Mouse (Mus musculus) cerebellum, adult 8-10 months (tissue): ENCODE results near the gene Olfr631.
"Not testable (repeated sequence)": the region's sequence is repeated elsewhere in the genome, so short reads cannot be mapped to it uniquely, and the experiment has no call there.

ENCODE experiments used
- DNase-seq: peaks from one replicate; pipeline ENCODE4 v3.0.0; 2022

The Olfr631 gene

GRCm38 (mm10) chr7:103928525-103928924, at the start of gene Olfr631:
Gene Olfr631 (plus strand): TSS chr7:103928825.
- no peak for DNase-seq

GRCm38 (mm10) chr7:103886152-103886551, 42.5 kb upstream of the Olfr631 start, which contains the start of gene Olfr66:
Gene Olfr66 (minus strand): TSS chr7:103886252.
- DNase-seq = no peak

- DNase-seq = no peak
Observed at GRCm38 (mm10) chr7:103894385-103894784, 34.2 kb upstream of the Olfr631 start, which contains the start of gene Olfr64. Gene Olfr64 (minus strand): TSS chr7:103894485.

GRCm38 (mm10) chr7:103903187-103903586, 25.4 kb upstream of the Olfr631 start, which contains the start of gene Olfr65:
Gene Olfr65 (plus strand): TSS chr7:103903487.
- DNase-seq = no peak

- no peak for DNase-seq
Observed at GRCm38 (mm10) chr7:103910047-103910446, 18.6 kb upstream of the Olfr631 start.

GRCm38 (mm10) chr7:103912969-103913511, 15.6 kb upstream of the Olfr631 start:
- no peak for DNase-seq

- DNase-seq = no peak
Observed at GRCm38 (mm10) chr7:103915338-103915737, 13.3 kb upstream of the Olfr631 start.

- no peak for DNase-seq
Observed at GRCm38 (mm10) chr7:103934264-103934663, 5.6 kb downstream of the Olfr631 start, which contains the start of gene Olfr632. Gene Olfr632 (plus strand): TSS chr7:103934347.

GRCm38 (mm10) chr7:103942730-103943129, 14.1 kb downstream of the Olfr631 start:
- no peak for DNase-seq

- no peak for DNase-seq
Observed at GRCm38 (mm10) chr7:103944137-103944536, 15.5 kb downstream of the Olfr631 start, which contains the start of gene Olfr633. Gene Olfr633 (plus strand): TSS chr7:103944437.

GRCm38 (mm10) chr7:103966873-103967272, 38.2 kb downstream of the Olfr631 start:
- DNase-seq = not testable (repeated sequence)

- DNase-seq = no peak
Observed at GRCm38 (mm10) chr7:103970852-103971251, 42.2 kb downstream of the Olfr631 start, which contains the start of gene Olfr635. Gene Olfr635 (plus strand): TSS chr7:103971152.

- no peak for DNase-seq
Observed at GRCm38 (mm10) chr7:103971782-103972181, 43.2 kb downstream of the Olfr631 start.
